Mouse (Mus musculus): ENCODE data around the gene 2210016L21Rik.

The 2210016L21Rik gene

GRCm38 (mm10) chr5:114945072-114945471, 3.1 kb downstream of the 2210016L21Rik start:
- DNase-seq (ENCODE audit: low read depth): no peak

GRCm38 (mm10) chr5:114948891-114949290, 6.9 kb downstream of the 2210016L21Rik start:
- no peak for DNase-seq (ENCODE audit: low read depth)

GRCm38 (mm10) chr5:114949316-114949715, 7.4 kb downstream of the 2210016L21Rik start:
- DNase-seq (ENCODE audit: low read depth): no peak

GRCm38 (mm10) chr5:114949812-114950211, 7.9 kb downstream of the 2210016L21Rik start:
- no peak for DNase-seq (ENCODE audit: low read depth)

GRCm38 (mm10) chr5:114950669-114951068, 8.7 kb downstream of the 2210016L21Rik start:
- no peak for DNase-seq (ENCODE audit: low read depth)

- DNase-seq (ENCODE audit: low read depth): no peak
Measured at GRCm38 (mm10) chr5:114951279-114951880, 9.4 kb downstream of the 2210016L21Rik start.

GRCm38 (mm10) chr5:114953326-114953725, 11.4 kb downstream of the 2210016L21Rik start:
- no peak for DNase-seq (ENCODE audit: low read depth)

- no peak for DNase-seq (ENCODE audit: low read depth)
Measured at GRCm38 (mm10) chr5:114958069-114958468, 16.1 kb downstream of the 2210016L21Rik start.

- no peak for DNase-seq (ENCODE audit: low read depth)
Measured at GRCm38 (mm10) chr5:114961590-114962360, 19.8 kb downstream of the 2210016L21Rik start.

- peak; percentile 15 for DNase-seq (ENCODE audit: low read depth)
Measured at GRCm38 (mm10) chr5:114964315-114964966, 22.5 kb downstream of the 2210016L21Rik start.

GRCm38 (mm10) chr5:114964967-114965898, 23.3 kb downstream of the 2210016L21Rik start:
- DNase-seq (ENCODE audit: low read depth): no peak

- no peak for DNase-seq (ENCODE audit: low read depth)
Measured at GRCm38 (mm10) chr5:114967523-114968268, 25.7 kb downstream of the 2210016L21Rik start.

GRCm38 (mm10) chr5:114968651-114969050, 26.7 kb downstream of the 2210016L21Rik start:
- DNase-seq (ENCODE audit: low read depth): no peak

GRCm38 (mm10) chr5:114969064-114969463, 27.1 kb downstream of the 2210016L21Rik start:
- no peak for DNase-seq (ENCODE audit: low read depth)

GRCm38 (mm10) chr5:114969609-114970215, 27.8 kb downstream of the 2210016L21Rik start:
- no peak for DNase-seq (ENCODE audit: low read depth)

GRCm38 (mm10) chr5:114970824-114971227, 28.9 kb downstream of the 2210016L21Rik start, which contains the start of gene Hnf1a:
TSS of gene Hnf1a (minus strand) at chr5:114971094.
- DNase-seq (ENCODE audit: low read depth): no peak

- no peak for DNase-seq (ENCODE audit: low read depth)
Measured at GRCm38 (mm10) chr5:114972201-114972600, 30.2 kb downstream of the 2210016L21Rik start.

GRCm38 (mm10) chr5:114973131-114973530, 31.2 kb downstream of the 2210016L21Rik start:
- DNase-seq (ENCODE audit: low read depth): no peak

- no peak for DNase-seq (ENCODE audit: low read depth)
Measured at GRCm38 (mm10) chr5:114976935-114977334, 35.0 kb downstream of the 2210016L21Rik start.

GRCm38 (mm10) chr5:114978473-114978872, 36.5 kb downstream of the 2210016L21Rik start:
- no peak for DNase-seq (ENCODE audit: low read depth)

GRCm38 (mm10) chr5:114978888-114979249, 36.9 kb downstream of the 2210016L21Rik start:
- DNase-seq (ENCODE audit: low read depth): peak; percentile 70
